In the genomic region with DNA sequence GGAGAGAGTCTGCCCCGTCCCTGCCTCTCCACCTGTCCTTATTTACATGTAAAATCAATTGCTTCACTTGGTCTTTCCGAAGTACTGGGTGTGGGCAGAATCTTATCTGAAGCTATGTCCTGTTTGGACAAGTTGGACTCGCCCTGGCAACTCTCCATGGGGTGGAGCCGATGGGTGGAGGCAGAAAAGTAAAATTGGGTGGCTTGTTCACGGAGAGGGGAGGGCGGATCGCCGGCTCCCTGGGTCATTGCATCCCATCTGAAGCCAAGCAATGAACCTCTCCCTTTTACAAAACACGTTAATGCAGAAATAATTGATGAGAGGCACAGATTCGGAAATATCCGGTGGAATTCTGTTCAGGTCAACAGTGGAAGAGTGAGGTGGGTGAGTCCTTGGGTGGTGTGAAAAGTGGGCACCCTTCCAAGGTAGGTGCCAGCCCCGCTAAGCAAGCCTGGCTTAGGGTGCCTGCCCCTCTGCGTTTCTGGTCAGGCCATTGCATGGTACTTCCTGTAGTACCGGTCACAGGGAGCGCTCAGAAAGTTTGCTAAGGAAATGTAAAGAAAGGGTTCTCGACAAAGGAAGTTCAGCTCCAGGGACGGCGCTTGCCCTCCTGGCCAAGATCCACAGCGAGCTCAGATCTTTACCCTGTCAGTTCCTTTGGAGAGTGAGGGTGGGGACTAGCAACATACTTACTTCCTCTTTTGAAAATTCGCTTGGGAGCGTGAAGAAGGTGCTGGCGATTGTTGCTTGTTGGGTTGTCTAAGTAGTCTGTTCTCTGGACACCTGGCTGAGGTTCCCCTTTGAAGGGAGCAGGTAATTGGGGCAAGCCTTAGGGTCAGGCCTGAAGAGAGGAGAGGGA, we compare ENCODE assay signal across 8 mouse cellular contexts. TPM values are rescaled to one million over a fixed set of nuclear protein-coding genes. Genes with fewer than 3 reads are reported as not detected.
DNase-seq lines count a peak whose midpoint lies in the region; ATAC-seq lines count a peak whose summit lies in the region.

No protein-coding gene starts in this region.

- H3K9ac ChIP-seq in forebrain, embryonic 13.5 days = peak overlapping the region; percentile 55
- peak overlapping the region; percentile 44; the same call in 1 of the 2 replicates for H3K9ac ChIP-seq in limb, embryonic 12.5 days (replicated peaks)
- H3K9ac ChIP-seq in midbrain, embryonic 13.5 days (replicated peaks) = no peak overlapping the region

- H3K4me3 ChIP-seq in forebrain, embryonic 13.5 days = peak overlapping the region; percentile 0; the same call in 1 of the 2 replicates
- H3K4me3 ChIP-seq in limb, embryonic 12.5 days (replicated peaks) = no peak overlapping the region
- no peak overlapping the region for H3K4me3 ChIP-seq in midbrain, embryonic 13.5 days (replicated peaks)

- peak; percentile 25 for ATAC-seq in CD4-positive, CD25-positive, alpha-beta regulatory T cell, adult 4 months
- ATAC-seq in forebrain, embryonic 13.5 days = no peak
- peak; percentile 61 to 65; a peak in 3 of 4 replicates for ATAC-seq in hematopoietic stem cell, adult 5-6 weeks (replicated peaks in 1 of 2; ENCODE audit: insufficient read depth in 1 of 2, low FRiP score in 2 of 2, low TSS enrichment in 1 of 2, low read depth in 1 of 2, poor library complexity in 2 of 2, severe bottlenecking in 2 of 2)
- no peak for ATAC-seq in limb, embryonic 12.5 days (ENCODE audit: insufficient number of reproducible peaks, insufficient read depth, low FRiP score, low TSS enrichment, low read depth)
- ATAC-seq in midbrain, embryonic 13.5 days = no peak

- 14% methylated on average over 22 of the region's 22 CpGs for WGBS in forebrain, embryonic 13.5 days
- WGBS in limb, embryonic 12.5 days = 28% methylated on average over 22 of the region's 22 CpGs
- WGBS in midbrain, embryonic 13.5 days = 14% methylated on average over 22 of the region's 22 CpGs

- H3K9me3 ChIP-seq in forebrain, embryonic 13.5 days (replicated peaks) = no peaks in the 10 kb centered on the region
- H3K9me3 ChIP-seq in limb, embryonic 12.5 days = no peaks in the 10 kb centered on the region
- no peaks in the 10 kb centered on the region for H3K9me3 ChIP-seq in midbrain, embryonic 13.5 days

- H3K27ac ChIP-seq in forebrain, embryonic 13.5 days = peak overlapping the region; percentile 89
- peak overlapping the region; percentile 91 for H3K27ac ChIP-seq in limb, embryonic 12.5 days
- H3K27ac ChIP-seq in midbrain, embryonic 13.5 days = peak overlapping the region; percentile 81

- peak overlapping the region; percentile 48 for H3K4me2 ChIP-seq in forebrain, embryonic 13.5 days
- peak overlapping the region; percentile 40 for H3K4me2 ChIP-seq in limb, embryonic 12.5 days
- H3K4me2 ChIP-seq in midbrain, embryonic 13.5 days (replicated peaks) = peak overlapping the region; percentile 36

- H3K4me1 ChIP-seq in forebrain, embryonic 13.5 days = peaks cover 61% of the 10 kb centered on the region
- peaks cover 60% of the 10 kb centered on the region for H3K4me1 ChIP-seq in limb, embryonic 12.5 days (replicated peaks)
- H3K4me1 ChIP-seq in midbrain, embryonic 13.5 days (replicated peaks) = peaks cover 48% of the 10 kb centered on the region

- DNase-seq in adrenal gland, postnatal 10 days = peak; percentile 91
- DNase-seq in spleen, postnatal 4 days (ENCODE audit: low spot score in 2 of 2) = peak; percentile 93
- no peak for DNase-seq in frontal cortex, postnatal 10 days (ENCODE audit: low spot score in 2 of 2)

- H3K36me3 ChIP-seq in forebrain, embryonic 13.5 days (ENCODE audit: poor library complexity, severe bottlenecking) = peaks cover 8% of the 10 kb centered on the region; the same call in 1 of the 2 replicates
- peaks cover 9% of the 10 kb centered on the region; the same call in 1 of the 2 replicates for H3K36me3 ChIP-seq in limb, embryonic 12.5 days
- no peaks in the 10 kb centered on the region for H3K36me3 ChIP-seq in midbrain, embryonic 13.5 days

- H3K27me3 ChIP-seq in forebrain, embryonic 13.5 days = no peaks in the 10 kb centered on the region
- H3K27me3 ChIP-seq in limb, embryonic 12.5 days = no peaks in the 10 kb centered on the region
- no peaks in the 10 kb centered on the region for H3K27me3 ChIP-seq in midbrain, embryonic 13.5 days

RNA-seq across cellular contexts. Expression of a gene that starts 9.2 kb away (rescaled TPM):
- polyA plus RNA-seq in CD4-positive, CD25-positive, alpha-beta regulatory T cell, adult 4 months (2017; shearing (Covaris generic)) = 10 to 100 TPM; 81.0 to 99.7 TPM
- total RNA-seq in adrenal gland, postnatal 10 days (2021) = 10 to 100 TPM; 77.3 to 79.8 TPM
- polyA plus RNA-seq in forebrain, embryonic 13.5 days (2015; fragmentation: Nextera tagmentation; extraction: Ambion mirVana) = 24.0 and 25.1 TPM in 2 replicates
- total RNA-seq in hematopoietic stem cell, adult 5-6 weeks (2017) = 22.5 and 28.1 TPM in 2 replicates
- 37.2 and 37.8 TPM in 2 replicates for polyA plus RNA-seq in limb, embryonic 12.5 days (2016; fragmentation: Nextera tagmentation; extraction: Ambion mirVana)
- polyA plus RNA-seq in midbrain, embryonic 13.5 days (2015; fragmentation: Nextera tagmentation; extraction: Ambion mirVana) = 19.2 and 26.0 TPM in 2 replicates

Comparison
In these comparisons a context has a peak if more than half of its experiments do, and no peak if none do; other contexts are left out.
1. ATAC-seq: peak in CD4-positive, CD25-positive, alpha-beta regulatory T cell, adult 4 months (single experiment) and hematopoietic stem cell, adult 5-6 weeks (2 of 2); none in forebrain, embryonic 13.5 days (single experiment), limb, embryonic 12.5 days (single experiment) and midbrain, embryonic 13.5 days (single experiment).
2. DNase-seq: peak in adrenal gland, postnatal 10 days (single experiment) and spleen, postnatal 4 days (2 of 2); none in frontal cortex, postnatal 10 days (0 of 2).
3. Peak in every context shown above with its lines, with median percentiles within 50 percentile points of each other: H3K27ac ChIP-seq and H3K4me2 ChIP-seq.